Mouse (Mus musculus) C2C12 (cell line): Measurements from ENCODE around the gene Slc30a5. TPM values are rescaled to one million over a fixed set of nuclear protein-coding genes. Genes with fewer than 3 reads are reported as not detected.
"Not testable (repeated sequence)": the region's sequence is repeated elsewhere in the genome, so short reads cannot be mapped to it uniquely, and the experiment has no call there.

Source experiments
- H3K27me3 ChIP-seq: one replicate; pipeline ENCODE4 v1.6.1; 2011; ENCODE audit not compliant: control insufficient read depth, insufficient read depth, insufficient read length
- H3K36me3 ChIP-seq: one replicate; pipeline ENCODE4 v1.6.1; 2011; ENCODE audit not compliant: control insufficient read depth, insufficient read depth
- H3K4me3 ChIP-seq: one replicate; pipeline ENCODE4 v1.5.1; 2011; ENCODE audit warnings: mild to moderate bottlenecking, control low read depth; ENCODE audit not compliant: poor library complexity, insufficient read depth, severe bottlenecking
- H3K79me2 ChIP-seq: one replicate; pipeline ENCODE4 v1.6.1; 2011; ENCODE audit not compliant: control insufficient read depth, insufficient read depth
- H3K79me3 ChIP-seq: one replicate; pipeline ENCODE4 v1.6.1; 2011; ENCODE audit warnings: low read depth, control low read depth
- H3ac ChIP-seq: one replicate; pipeline ENCODE3; 2011; ENCODE audit warnings: low read depth; ENCODE audit not compliant: control insufficient read depth, insufficient read length
- CEBPB ChIP-seq: IDR thresholded peaks from one replicate; pipeline ENCODE4 v1.6.1; 2011; ENCODE audit warnings: low read depth, mild to moderate bottlenecking, control low read depth, moderate library complexity
- CTCF ChIP-seq: IDR thresholded peaks from one replicate; pipeline ENCODE4 v1.5.1; 2011; ENCODE audit not compliant: control insufficient read depth, insufficient read depth, insufficient read length
- FOSL1 ChIP-seq: IDR thresholded peaks from one replicate; pipeline ENCODE4 v1.8.0; 2011; ENCODE audit warnings: mild to moderate bottlenecking, low read length; ENCODE audit not compliant: poor library complexity, insufficient read depth, severe bottlenecking
- MAX ChIP-seq: IDR thresholded peaks from one replicate; pipeline ENCODE4 v1.6.1; 2011; ENCODE audit warnings: mild to moderate bottlenecking, control low read depth
- MYOD1 ChIP-seq: IDR thresholded peaks from one replicate; pipeline ENCODE4 v1.6.1; 2011; ENCODE audit warnings: low read depth; ENCODE audit not compliant: control insufficient read depth, insufficient read length
- MYOG ChIP-seq: IDR thresholded peaks from one replicate; pipeline ENCODE4 v1.6.1; 2011; ENCODE audit not compliant: control insufficient read depth, insufficient read length; ENCODE audit errors: extremely low read depth
- USF1 ChIP-seq: IDR thresholded peaks from one replicate; pipeline ENCODE4 v1.6.1; 2011; ENCODE audit warnings: low read depth, mild to moderate bottlenecking, control low read depth, moderate library complexity
- polyA plus RNA-seq: library from polyadenylated mRNA; unstranded; fragments of >200 nt; fragmentation: generic; extraction: Trizol; gene quantifications from one replicate; pipeline ENCODE4 v1.2.1, GENCODE M21; 2012; ENCODE audit warnings: missing spikeins

Gene Slc30a5
- polyA plus RNA-seq, 1 experiment: 21.7 TPM

- Histone ChIP-seq H3K4me3 (no peak overlapping the region), H3K27me3 (no peaks in the 10 kb centered on the region), H3K79me2 (no peaks in the 10 kb centered on the region), H3ac (no peak overlapping the region), H3K36me3 (no peaks in the 10 kb centered on the region), H3K79me3 (no peaks in the 10 kb centered on the region)
- TF ChIP-seq USF1 (no peak), FOSL1 (no peak), CTCF (no peak)
Observed at GRCm38 (mm10) chr13:100866311-100866710, 33.1 kb upstream of the Slc30a5 start.

GRCm38 (mm10) chr13:100865744-100866143 is 32.5 kb upstream of the Slc30a5 start:
- Histone ChIP-seq H3K79me2 (no peaks in the 10 kb centered on the region), H3ac (no peak overlapping the region), H3K4me3 (no peak overlapping the region), H3K27me3 (no peaks in the 10 kb centered on the region), H3K36me3 (no peaks in the 10 kb centered on the region), H3K79me3 (no peaks in the 10 kb centered on the region)
- TF ChIP-seq CTCF (no peak), USF1 (no peak), MYOD1 (no peak), MAX (no peak), MYOG (no peak), CEBPB (no peak), FOSL1 (no peak)

GRCm38 (mm10) chr13:100863914-100864313 is 30.7 kb upstream of the Slc30a5 start:
- H3ac ChIP-seq, H3K36me3 ChIP-seq: not testable (repeated sequence)

GRCm38 (mm10) chr13:100859117-100859516 is 25.9 kb upstream of the Slc30a5 start:
- H3K27me3 ChIP-seq: no peaks in the 10 kb centered on the region
- H3K79me2 ChIP-seq: no peaks in the 10 kb centered on the region
- no peak overlapping the region for H3ac ChIP-seq
- H3K4me3 ChIP-seq: no peak overlapping the region
- no peaks in the 10 kb centered on the region for H3K36me3 ChIP-seq
- TF ChIP-seq CEBPB (no peak), USF1 (no peak), FOSL1 (no peak), CTCF (no peak), MAX (no peak), MYOG (no peak), MYOD1 (no peak)
- H3K79me3 ChIP-seq: no peaks in the 10 kb centered on the region

More at GRCm38 (mm10) chr13:100863914-100864313, 30.7 kb upstream of the Slc30a5 start:
- not testable (repeated sequence) for H3K27me3 ChIP-seq, H3K4me3 ChIP-seq, H3K79me2 ChIP-seq, H3K79me3 ChIP-seq

DNA sequence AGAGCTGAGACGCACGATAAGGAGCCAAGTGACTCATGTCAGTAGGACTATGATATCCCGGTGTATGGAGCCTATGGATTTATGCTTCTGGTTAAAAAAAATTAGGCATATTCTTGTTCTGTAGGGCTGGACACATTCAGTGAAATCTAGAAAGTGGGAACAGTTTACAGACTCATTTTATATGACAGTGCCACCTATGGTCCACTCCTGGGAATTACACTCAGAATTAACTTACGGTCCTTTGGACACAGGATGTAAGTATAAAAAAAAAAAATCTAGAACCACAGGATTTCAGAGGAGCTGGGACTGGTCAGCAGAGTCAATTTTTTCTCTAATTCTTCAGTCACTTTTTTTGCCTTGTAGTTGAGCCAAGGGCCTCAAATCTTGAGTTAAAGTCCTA is 20.9 kb upstream of the Slc30a5 start:
- H3K36me3 ChIP-seq: no peaks in the 10 kb centered on the region

GRCm38 (mm10) chr13:100853120-100853519 is 19.9 kb upstream of the Slc30a5 start:
- Histone ChIP-seq H3K79me3 (no peaks in the 10 kb centered on the region), H3K4me3 (no peak overlapping the region), H3ac (no peak overlapping the region), H3K36me3 (no peaks in the 10 kb centered on the region), H3K79me2 (no peaks in the 10 kb centered on the region), H3K27me3 (no peaks in the 10 kb centered on the region)
- no peak for TF ChIP-seq CTCF
- TF ChIP-seq USF1: no peak
- no peak for TF ChIP-seq CEBPB
- no peak for TF ChIP-seq MYOG
- TF ChIP-seq MYOD1: no peak
- no peak for TF ChIP-seq FOSL1
- TF ChIP-seq MAX: no peak

More for the DNA sequence above, 20.9 kb upstream of the Slc30a5 start:
- Histone ChIP-seq H3K4me3 (no peak overlapping the region), H3K79me3 (no peaks in the 10 kb centered on the region), H3K79me2 (no peaks in the 10 kb centered on the region), H3K27me3 (no peaks in the 10 kb centered on the region), H3ac (no peak overlapping the region)
- TF ChIP-seq MYOG: no peak
- TF ChIP-seq CEBPB: no peak
- no peak for TF ChIP-seq MYOD1
- TF ChIP-seq FOSL1: no peak
- TF ChIP-seq CTCF: no peak
- TF ChIP-seq USF1: no peak
- TF ChIP-seq MAX: no peak

GRCm38 (mm10) chr13:100849137-100849536 is 15.9 kb upstream of the Slc30a5 start:
- Histone ChIP-seq H3K27me3 (no peaks in the 10 kb centered on the region), H3ac (no peak overlapping the region), H3K4me3 (no peak overlapping the region), H3K36me3 (no peaks in the 10 kb centered on the region), H3K79me2 (no peaks in the 10 kb centered on the region), H3K79me3 (no peaks in the 10 kb centered on the region)
- TF ChIP-seq USF1 (no peak), MAX (no peak), FOSL1 (no peak), MYOD1 (no peak), CEBPB (no peak), MYOG (no peak), CTCF (no peak)
